Comparison of ENCODE assay signal across 8 mouse cellular contexts in the genomic region with DNA sequence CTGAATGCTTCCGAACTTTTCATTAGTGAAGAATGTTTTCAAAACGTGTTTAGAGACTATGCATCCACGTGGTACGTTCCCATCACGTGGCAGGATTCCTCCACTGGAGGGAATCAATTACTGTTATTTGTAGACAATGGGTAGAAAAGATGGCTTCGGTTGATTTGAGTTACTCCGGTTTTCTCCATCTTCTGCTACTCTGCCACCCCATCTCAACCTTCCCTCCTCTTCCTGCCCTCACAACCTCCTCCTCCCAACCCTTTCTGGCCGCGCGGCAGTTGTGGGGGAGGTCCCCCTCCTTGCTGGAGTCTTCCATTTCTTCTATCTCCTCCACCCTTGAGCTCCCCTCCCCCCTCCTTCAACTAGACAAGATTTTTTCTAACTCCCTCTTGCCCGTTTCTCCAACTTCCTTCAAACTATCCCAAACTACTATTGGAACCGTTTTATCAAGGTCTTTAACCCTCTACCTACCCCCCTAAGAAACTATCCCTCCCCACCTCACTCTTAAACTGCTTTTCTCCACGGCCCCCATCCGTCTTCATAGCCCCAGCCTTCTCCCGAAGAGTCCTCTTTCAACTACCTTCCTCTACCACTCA. TPM values are rescaled to one million over a fixed set of nuclear protein-coding genes. Genes with fewer than 3 reads are reported as not detected.
A peak's percentile ranks its signal among the peaks of the same experiment; 100 is the strongest.
DNase-seq lines count a peak whose midpoint lies in the region; ATAC-seq lines count a peak whose summit lies in the region.

No protein-coding gene starts in this region.

- H3K9ac ChIP-seq in forebrain, embryonic 11.5 days (ENCODE audit: low read length) = peak overlapping the region; percentile 96
- peak overlapping the region; percentile 99 for H3K9ac ChIP-seq in intestine, embryonic 15.5 days
- peak overlapping the region; percentile 96 for H3K9ac ChIP-seq in stomach, embryonic 16.5 days (ENCODE audit: low read length)

- H3K4me1 ChIP-seq in forebrain, embryonic 11.5 days (replicated peaks; ENCODE audit: control insufficient read depth, insufficient read depth, low read length) = peaks cover 9% of the 10 kb centered on the region; the same call in 1 of the 2 replicates
- H3K4me1 ChIP-seq in intestine, embryonic 15.5 days (replicated peaks) = peaks cover 8% of the 10 kb centered on the region; the same call in 1 of the 2 replicates
- H3K4me1 ChIP-seq in stomach, embryonic 16.5 days (ENCODE audit: control insufficient read depth, insufficient read depth, low read length) = peaks cover 15% of the 10 kb centered on the region

- peak overlapping the region; percentile 89 for H3K27ac ChIP-seq in forebrain, embryonic 11.5 days (ENCODE audit: low read depth, low read length)
- peak overlapping the region; percentile 97 for H3K27ac ChIP-seq in intestine, embryonic 15.5 days
- H3K27ac ChIP-seq in stomach, embryonic 16.5 days (ENCODE audit: low read length) = peak overlapping the region; percentile 93

- no peaks in the 10 kb centered on the region for H3K27me3 ChIP-seq in forebrain, embryonic 11.5 days (ENCODE audit: control insufficient read depth, insufficient read depth, low read length)
- no peaks in the 10 kb centered on the region for H3K27me3 ChIP-seq in intestine, embryonic 15.5 days (replicated peaks)
- H3K27me3 ChIP-seq in stomach, embryonic 16.5 days (ENCODE audit: control insufficient read depth, insufficient read depth, low read length) = no peaks in the 10 kb centered on the region

- ATAC-seq in forebrain, embryonic 11.5 days (replicated peaks; ENCODE audit: low FRiP score) = peak; percentile 40; the same call in 1 of the 2 replicates
- ATAC-seq in intestine, embryonic 15.5 days = 0 out of 2 replicates have a peak, but pooled peaks have one; percentile 11
- 0 out of 2 replicates have a peak, but pooled peaks have one; percentile 18 for ATAC-seq in megakaryocyte, adult 5-6 weeks (ENCODE audit: poor library complexity, severe bottlenecking)
- ATAC-seq in stomach, embryonic 16.5 days (ENCODE audit: insufficient read depth, low FRiP score) = no peak

- H3K36me3 ChIP-seq in forebrain, embryonic 11.5 days (ENCODE audit: control insufficient read depth, insufficient read depth, low read length) = peaks cover 3% of the 10 kb centered on the region; the same call in 1 of the 2 replicates
- H3K36me3 ChIP-seq in intestine, embryonic 15.5 days = 0 out of 2 replicates have a peak, but pooled peaks cover 8% of the 10 kb centered on the region
- 0 out of 2 replicates have a peak, but pooled peaks cover 4% of the 10 kb centered on the region for H3K36me3 ChIP-seq in stomach, embryonic 16.5 days (ENCODE audit: control insufficient read depth, insufficient read depth, low read length)

- peak overlapping the region; percentile 89 for H3K4me3 ChIP-seq in forebrain, embryonic 11.5 days (ENCODE audit: low read depth, low read length)
- H3K4me3 ChIP-seq in intestine, embryonic 15.5 days (replicated peaks) = peak overlapping the region; percentile 89
- H3K4me3 ChIP-seq in stomach, embryonic 16.5 days (replicated peaks; ENCODE audit: low read length) = peak overlapping the region; percentile 89

- peak overlapping the region; percentile 51 for H3K4me2 ChIP-seq in forebrain, embryonic 11.5 days (ENCODE audit: low read depth, low read length, severe bottlenecking)
- peak overlapping the region; percentile 68 for H3K4me2 ChIP-seq in intestine, embryonic 15.5 days (replicated peaks)
- H3K4me2 ChIP-seq in stomach, embryonic 16.5 days (ENCODE audit: low read depth, low read length) = peak overlapping the region; percentile 66

- WGBS in forebrain, embryonic 11.5 days = 2% methylated on average over 15 of the region's 15 CpGs
- WGBS in intestine, embryonic 15.5 days = under 1% methylated on average over 15 of the region's 15 CpGs
- WGBS in stomach, embryonic 16.5 days = under 1% methylated on average over 15 of the region's 15 CpGs

- intact Hi-C loops in heart, postnatal 36 days (cut with DNase I) = no loop called here

- peak; percentile 95 for DNase-seq in heart, adult 11 months
- DNase-seq in heart, postnatal 36 days = no peak
- peak; percentile 79 for DNase-seq in R1 (ENCODE audit: low read depth, low spot score)
- DNase-seq in forebrain, embryonic 11.5 days (ENCODE audit: low spot score) = peak; percentile 70
- DNase-seq in cerebellum, postnatal 36 days = no peak

- H3K9me3 ChIP-seq in forebrain, embryonic 11.5 days (ENCODE audit: control insufficient read depth, low read length) = no peaks in the 10 kb centered on the region
- H3K9me3 ChIP-seq in intestine, embryonic 15.5 days = no peaks in the 10 kb centered on the region
- H3K9me3 ChIP-seq in stomach, embryonic 16.5 days (replicated peaks; ENCODE audit: control insufficient read depth, low read length) = no peaks in the 10 kb centered on the region

RNA-seq across cellular contexts. Expression of gene Utp4, which starts 1.1 kb away (rescaled TPM):
- total RNA-seq in heart, postnatal 36 days (2021) = 10 to 100 TPM; 20.2 to 22.2 TPM
- 79.6 and 80.9 TPM in 2 replicates for polyA plus RNA-seq in forebrain, embryonic 11.5 days (2014; fragmentation: Nextera tagmentation; extraction: Ambion mirVana)
- polyA plus RNA-seq in intestine, embryonic 15.5 days (2015; fragmentation: Nextera tagmentation; extraction: Ambion mirVana) = 67.1 and 71.1 TPM in 2 replicates
- total RNA-seq in megakaryocyte, adult 5-6 weeks (2015) = 10.0 and 13.9 TPM in 2 replicates
- total RNA-seq in megakaryocyte, adult 5-6 weeks (2017) = 9.4 and 11.5 TPM in 2 replicates
- polyA plus RNA-seq in stomach, embryonic 16.5 days (2015; fragmentation: Nextera tagmentation; extraction: Ambion mirVana) = 58.2 and 59.1 TPM in 2 replicates

RNA-seq across cellular contexts. Expression of gene Has3, which starts 22.3 kb away (rescaled TPM):
- total RNA-seq in heart, postnatal 36 days (2021) = 1 to 10 TPM; 1.4 to 1.5 TPM
- 0.29 and 0.95 TPM in 2 replicates for polyA plus RNA-seq in forebrain, embryonic 11.5 days (2014; fragmentation: Nextera tagmentation; extraction: Ambion mirVana)
- 0.10 and 0.18 TPM in 2 replicates for polyA plus RNA-seq in intestine, embryonic 15.5 days (2015; fragmentation: Nextera tagmentation; extraction: Ambion mirVana)
- not detected in 2 replicates for total RNA-seq in megakaryocyte, adult 5-6 weeks (2015)
- 0.16 TPM in 1 of 2 replicates, not detected in the other for total RNA-seq in megakaryocyte, adult 5-6 weeks (2017)
- polyA plus RNA-seq in stomach, embryonic 16.5 days (2015; fragmentation: Nextera tagmentation; extraction: Ambion mirVana) = 0.81 and 0.96 TPM in 2 replicates

RNA-seq across cellular contexts. Expression of gene Sntb2, which starts 43.2 kb away (rescaled TPM):
- total RNA-seq in heart, postnatal 36 days (2021) = 10 to 100 TPM; 12.7 to 13.7 TPM
- polyA plus RNA-seq in forebrain, embryonic 11.5 days (2014; fragmentation: Nextera tagmentation; extraction: Ambion mirVana) = 7.9 and 9.5 TPM in 2 replicates
- 11.3 and 11.4 TPM in 2 replicates for polyA plus RNA-seq in intestine, embryonic 15.5 days (2015; fragmentation: Nextera tagmentation; extraction: Ambion mirVana)
- total RNA-seq in megakaryocyte, adult 5-6 weeks (2015) = 7.7 and 8.5 TPM in 2 replicates
- 12.0 and 13.3 TPM in 2 replicates for total RNA-seq in megakaryocyte, adult 5-6 weeks (2017)
- 8.7 and 11.8 TPM in 2 replicates for polyA plus RNA-seq in stomach, embryonic 16.5 days (2015; fragmentation: Nextera tagmentation; extraction: Ambion mirVana)

Comparison
In these comparisons a context has a peak if more than half of its experiments do, and no peak if none do; other contexts are left out.
1. DNase-seq: peak in heart, adult 11 months (single experiment), R1 (single experiment) and forebrain, embryonic 11.5 days (single experiment); none in heart, postnatal 36 days (0 of 2) and cerebellum, postnatal 36 days (0 of 2).
2. Peak in every context shown above with its lines, with median percentiles within 50 percentile points of each other: H3K27ac ChIP-seq, H3K4me2 ChIP-seq, H3K4me3 ChIP-seq and H3K9ac ChIP-seq.